Mouse (Mus musculus) E14TG2a.4 (cell line): ENCODE results near the gene Gm21820.
"Not testable (repeated sequence)": the region's sequence is repeated elsewhere in the genome, so short reads cannot be mapped to it uniquely, and the experiment has no call there.

Experiments used
- H3K27me3 ChIP-seq: 2 replicates; pipeline ENCODE4 v1.6.1; 2014; ENCODE audit warnings: low read length, control low read depth; ENCODE audit not compliant: insufficient read depth
- H3K36me3 ChIP-seq: 2 replicates; pipeline ENCODE4 v1.6.1; 2014; ENCODE audit warnings: low read length, control low read depth; ENCODE audit not compliant: insufficient read depth
- H3K4me1 ChIP-seq: replicated peaks from 2 replicates; pipeline ENCODE4 v1.6.1; 2014; ENCODE audit warnings: low read depth, low read length, control low read depth
- H3K4me3 ChIP-seq: replicated peaks from 2 replicates; pipeline ENCODE4 v1.5.1; 2014; ENCODE audit warnings: mild to moderate bottlenecking, low read length
- H3K9me3 ChIP-seq: 2 replicates; pipeline ENCODE4 v1.6.1; 2014; ENCODE audit warnings: low read length, control low read depth

Gm21820 gene

GRCm38 (mm10) chrY:5249341-5249740 lies at the start of gene Gm21820:
Gm21820 (minus strand) TSS chrY:5249441.
- not testable (repeated sequence) for H3K36me3 ChIP-seq, H3K4me3 ChIP-seq, H3K27me3 ChIP-seq, H3K4me1 ChIP-seq, H3K9me3 ChIP-seq
